ENCODE assay signal across 31 mouse cellular contexts in genomic region chr2:173156923-173157322, GRCm38 (mm10). TPM values are rescaled to one million over a fixed set of nuclear protein-coding genes. Genes with fewer than 3 reads are reported as not detected.
DNase-seq lines count a peak whose midpoint lies in the region; ATAC-seq and TF ChIP-seq lines count a peak whose summit lies in the region.
"Had no signal": no experiment of that assay in that cellular context is flagged by ENCODE, and none has a peak within 500 bp of the region (broad histone marks: within the 10 kb centered on the region; RNA-seq: fewer than 3 reads in every experiment).

No protein-coding gene starts in this region.

- H3K9me3 ChIP-seq in kidney, postnatal 0 days (replicated peaks; ENCODE audit: low read length), result no peaks in the 10 kb centered on the region
- H3K9me3 ChIP-seq in CH12.LX (replicated peaks; ENCODE audit: low read length), result no peaks in the 10 kb centered on the region
- H3K9me3 ChIP-seq: embryonic facial prominence, embryonic 10.5 days; embryonic facial prominence, embryonic 13.5 days; forebrain, embryonic 12.5 days; forebrain, embryonic 15.5 days; heart, embryonic 12.5 days; heart, embryonic 15.5 days; hindbrain, embryonic 10.5 days; hindbrain, embryonic 13.5 days had no signal

- dilution Hi-C loops in CH12.LX (cut with MboI; ENCODE audit: extremely low pct_ligation_motif_present, extremely low pct_unique_long_range_greater_than_20kb, low sequenced_read_pairs), result no loop called here

- no peak for TF ChIP-seq RAD21 in CH12.LX (IDR thresholded peaks at IDR 0.05; ENCODE audit: low read depth, low read length)

- no peaks in the 10 kb centered on the region for H3K79me2 ChIP-seq in CH12.LX (replicated peaks; ENCODE audit: control insufficient read depth, extremely low read depth, insufficient read depth, poor library complexity, severe bottlenecking)

- H3K4me3 ChIP-seq in gastrocnemius, adult 2 months, result no peak overlapping the region
- no peak overlapping the region for H3K4me3 ChIP-seq in kidney, postnatal 0 days (replicated peaks; ENCODE audit: low read depth, low read length)
- no peak overlapping the region for H3K4me3 ChIP-seq in CH12.LX (replicated peaks in 1 of 3; ENCODE audit: low read depth in 2 of 3, low read length in 2 of 3, poor library complexity in 1 of 3)
- H3K4me3 ChIP-seq: embryonic facial prominence, embryonic 10.5 days; embryonic facial prominence, embryonic 13.5 days; erythroblast, embryonic 14.5 days; forebrain, embryonic 12.5 days; forebrain, embryonic 15.5 days; heart, embryonic 12.5 days; heart, embryonic 15.5 days; hindbrain, embryonic 10.5 days; hindbrain, embryonic 13.5 days had no signal

- H3K27ac ChIP-seq in gastrocnemius, adult 2 months, result no peak overlapping the region
- 0 out of 2 replicates have a peak overlapping the region, but pooled peaks have one; percentile 19 for H3K27ac ChIP-seq in kidney, postnatal 0 days
- no peak overlapping the region for H3K27ac ChIP-seq in CH12.LX (ENCODE audit: insufficient read depth, low read depth)
- H3K27ac ChIP-seq: embryonic facial prominence, embryonic 10.5 days; embryonic facial prominence, embryonic 13.5 days; forebrain, embryonic 12.5 days; forebrain, embryonic 15.5 days; heart, embryonic 15.5 days; hindbrain, embryonic 10.5 days; hindbrain, embryonic 13.5 days had no signal

- H3K27me3 ChIP-seq in kidney, postnatal 0 days (ENCODE audit: insufficient read depth, low read length), result no peaks in the 10 kb centered on the region
- peaks cover 1% of the 10 kb centered on the region for H3K27me3 ChIP-seq in CH12.LX (replicated peaks)
- H3K27me3 ChIP-seq: embryonic facial prominence, embryonic 13.5 days; forebrain, embryonic 15.5 days; heart, embryonic 12.5 days; heart, embryonic 15.5 days; hindbrain, embryonic 13.5 days had no signal

- in situ Hi-C loops in CH12.LX (cut with MboI; ENCODE audit: low pct_ligation_motif_present, low pct_unique_long_range_greater_than_20kb, low sequenced_read_pairs), result loop anchor here (25.0 kb wide), 1 partner anchor 145 kb away; the partner anchor contains the start of genes Rae1 and Rbm38

- TF ChIP-seq CTCF in gastrocnemius, adult 2 months (IDR thresholded peaks at IDR 0.05), result no peak
- TF ChIP-seq CTCF in kidney, postnatal 0 days (IDR thresholded peaks at IDR 0.05; ENCODE audit: low read depth), result no peak
- TF ChIP-seq CTCF in CH12.LX (conservative IDR thresholded peaks at IDR 0.05 in 1 of 2, IDR thresholded peaks at IDR 0.05 in 1 of 2; ENCODE audit: low read depth in 2 of 2, low read length in 2 of 2), result no peak

- TF ChIP-seq POLR2A in CH12.LX (IDR thresholded peaks at IDR 0.05; ENCODE audit: low read depth, low read length), result no peak

- no peak overlapping the region for H3K4me2 ChIP-seq in kidney, postnatal 0 days (ENCODE audit: low read length)
- 0 out of 2 replicates have a peak overlapping the region, but pooled peaks have one; percentile 72 for H3K4me2 ChIP-seq in CH12.LX (ENCODE audit: insufficient read depth, low read depth, poor library complexity, severe bottlenecking)
- H3K4me2 ChIP-seq: embryonic facial prominence, embryonic 13.5 days; forebrain, embryonic 12.5 days; forebrain, embryonic 15.5 days; heart, embryonic 12.5 days; heart, embryonic 15.5 days; hindbrain, embryonic 13.5 days had no signal

- no peak for ATAC-seq in kidney, postnatal 0 days (replicated peaks; ENCODE audit: low FRiP score, low read depth)
- ATAC-seq: forebrain, embryonic 15.5 days; hindbrain, embryonic 16.5 days had no signal

- no peak overlapping the region for H3K9ac ChIP-seq in kidney, postnatal 0 days (ENCODE audit: low read depth, low read length)
- H3K9ac ChIP-seq in CH12.LX (ENCODE audit: insufficient read depth, low read depth), result no peak overlapping the region
- H3K9ac ChIP-seq: embryonic facial prominence, embryonic 13.5 days; forebrain, embryonic 12.5 days; forebrain, embryonic 15.5 days; heart, embryonic 12.5 days; heart, embryonic 15.5 days; hindbrain, embryonic 13.5 days had no signal

- intact Hi-C loops in gastrocnemius, adult 2 months (cut with DNase I), result no loop called here
- intact Hi-C loops in gastrocnemius, postnatal 36 days (cut with DNase I), result no loop called here

- no peaks in the 10 kb centered on the region for H3K36me3 ChIP-seq in kidney, postnatal 0 days (ENCODE audit: insufficient read depth, low read length)
- no peaks in the 10 kb centered on the region for H3K36me3 ChIP-seq in CH12.LX (replicated peaks in 1 of 2; ENCODE audit: control insufficient read depth in 1 of 2, insufficient read depth in 1 of 2, low read length in 1 of 2)
- H3K36me3 ChIP-seq: embryonic facial prominence, embryonic 10.5 days; embryonic facial prominence, embryonic 13.5 days; forebrain, embryonic 12.5 days; forebrain, embryonic 15.5 days; G1E; heart, embryonic 12.5 days; heart, embryonic 15.5 days; hindbrain, embryonic 10.5 days; hindbrain, embryonic 13.5 days had no signal

- TF ChIP-seq EP300 in CH12.LX (IDR thresholded peaks at IDR 0.05; ENCODE audit: low read length), result no peak

- DNase-seq in gastrocnemius, adult 2 months, result peak; percentile 3
- no peak for DNase-seq in gastrocnemius, postnatal 36 days
- DNase-seq in kidney, postnatal 0 days (ENCODE audit: low spot score), result no peak
- DNase-seq in kidney, postnatal 36 days, result no peak
- no peak for DNase-seq in CH12.LX (ENCODE audit: extremely low read depth)
- no peak for DNase-seq in urinary bladder, postnatal 25 days (ENCODE audit: low spot score)
- DNase-seq: adrenal gland, adult 2 months; adrenal gland, postnatal 14 days; cerebellum, adult 11-12 months; cerebellum, adult 8-10 months; cerebellum, postnatal 10 days; cerebellum, postnatal 36 days; embryo, embryonic 11 days; gastrocnemius, postnatal 10 days; heart, adult 11 months; heart, postnatal 10 days; heart, postnatal 36 days had no signal

- H3K4me1 ChIP-seq in kidney, postnatal 0 days (replicated peaks; ENCODE audit: insufficient read depth, low read length), result 0 out of 2 replicates have a peak, but pooled peaks cover 13% of the 10 kb centered on the region
- H3K4me1 ChIP-seq in CH12.LX (ENCODE audit: control insufficient read depth in 1 of 2, insufficient read depth in 2 of 2), result peaks cover 17 to 42% of the 10 kb centered on the region in 2 experiments
- H3K4me1 ChIP-seq: forebrain, embryonic 15.5 days had no signal

- WGBS in kidney, postnatal 0 days, result 84% methylated on average over 13 of the region's 13 CpGs

TF ChIP-seq in CH12.LX, 34 proteins besides CTCF, POLR2A, EP300 and RAD21:
- TF ChIP-seq PAX5 (IDR thresholded peaks at IDR 0.05; ENCODE audit: low read length), result no peak
- no peak for TF ChIP-seq ELF1 (IDR thresholded peaks at IDR 0.05; ENCODE audit: low read depth, low read length)
- TF ChIP-seq UBTF (IDR thresholded peaks at IDR 0.05; ENCODE audit: low read depth, low read length), result no peak
- TF ChIP-seq CHD2 (IDR thresholded peaks at IDR 0.05; ENCODE audit: low read length), result no peak
- no peak for TF ChIP-seq TBP (conservative IDR thresholded peaks at IDR 0.05; ENCODE audit: low read depth, low read length)
- TF ChIP-seq ZNF384 (IDR thresholded peaks at IDR 0.05; ENCODE audit: low read depth, low read length), result no peak
- no peak for TF ChIP-seq IRF4 (IDR thresholded peaks at IDR 0.05; ENCODE audit: low read depth, low read length)
- no peak for TF ChIP-seq SMC3 (IDR thresholded peaks at IDR 0.05; ENCODE audit: low read depth, low read length)
- TF ChIP-seq NRF1 (IDR thresholded peaks at IDR 0.05; ENCODE audit: low read depth, low read length), result no peak
- no peak for TF ChIP-seq USF1 (IDR thresholded peaks at IDR 0.05; ENCODE audit: low read depth, low read length)
- TF ChIP-seq TCF12 (IDR thresholded peaks at IDR 0.05; ENCODE audit: low read depth, low read length), result no peak
- TF ChIP-seq MAFK (IDR thresholded peaks at IDR 0.05; ENCODE audit: insufficient replicate concordance, low read length), result no peak
- no peak for TF ChIP-seq MYC (IDR thresholded peaks at IDR 0.05; ENCODE audit: low read depth, low read length)
- no peak for TF ChIP-seq NELFE (IDR thresholded peaks at IDR 0.05; ENCODE audit: low read depth, low read length)
- TF ChIP-seq ZMIZ1 (IDR thresholded peaks at IDR 0.05; ENCODE audit: low read depth, low read length), result no peak

RNA-seq across cellular contexts. Expression of gene Pck1, which starts 4.1 kb away (rescaled TPM):
- 1 to 10 TPM in 1 of 2 experiments, under 1 TPM in 1; 0.41 to 3.3 TPM for total RNA-seq in gastrocnemius, adult 2 months (2021)
- total RNA-seq in gastrocnemius, postnatal 36 days (2021), result 1 to 10 TPM; 2.8 to 8.8 TPM
- polyA plus RNA-seq in kidney, postnatal 0 days (2015; fragmentation: Nextera tagmentation; extraction: Ambion mirVana), result 47.2 and 67.8 TPM in 2 replicates
- 0.13 TPM in 2 replicates for total RNA-seq in CH12.LX (2012; rRNA removed)
- 0.08 and 0.11 TPM in 2 replicates for total RNA-seq in CH12.LX (2014; rRNA removed)
- polyA plus RNA-seq in CH12.LX (2012; ENCODE audit: insufficient read length, low read depth), result 0.11 TPM in 1 of 2 replicates, not detected in the other
- polyA plus RNA-seq: embryonic facial prominence, embryonic 10.5 days; embryonic facial prominence, embryonic 13.5 days; forebrain, embryonic 12.5 days; forebrain, embryonic 15.5 days; G1E; hindbrain, embryonic 10.5 days; hindbrain, embryonic 13.5 days; hindbrain, embryonic 16.5 days; Patski had no signal

RNA-seq across cellular contexts. Expression of gene Ctcfl, which starts 37.6 kb away (rescaled TPM):
- under 1 TPM in 1 of 2 experiments, not detected in 1; 0.23 TPM for total RNA-seq in gastrocnemius, adult 2 months (2021)
- total RNA-seq in gastrocnemius, postnatal 36 days (2021), result under 1 TPM in 1 of 2 experiments, not detected in 1; 0.15 TPM
- polyA plus RNA-seq in kidney, postnatal 0 days (2015; fragmentation: Nextera tagmentation; extraction: Ambion mirVana), result 0.08 TPM in 1 of 2 replicates, not detected in the other
- total RNA-seq in CH12.LX (2012; rRNA removed) (not detected in 2 replicates), CH12.LX (2014; rRNA removed) (not detected in 2 replicates)
- 0.11 TPM in 1 of 2 replicates, not detected in the other for polyA plus RNA-seq in CH12.LX (2012; ENCODE audit: insufficient read length, low read depth)
- total RNA-seq: adrenal gland, postnatal 4 days; G1E; gastrocnemius, postnatal 10 days had no signal
- polyA plus RNA-seq: adrenal gland, adult 2 months; cortical plate, adult 2 months; erythroblast, embryonic 14.5 days; G1E; Patski had no signal
